Mouse (Mus musculus): Measurements from ENCODE around the gene C730034F03Rik.

- TF ChIP-seq POLR2A (IDR thresholded peaks at IDR 0.05; ENCODE audit: borderline replicate concordance, control insufficient read depth, low read depth, low read length), result no peak
- no peak for TF ChIP-seq CTCF (IDR thresholded peaks at IDR 0.05; ENCODE audit: control insufficient read depth, insufficient read depth, low read length)
Measured at GRCm38 (mm10) chr15:89477091-89477491, 47.7 kb downstream of the C730034F03Rik start, which contains the start of gene Arsa.

Measured in bone marrow, adult 2 months (tissue).